Comparison of ENCODE assay signal across 8 mouse cellular contexts in genomic region chr4:129326191-129326590, GRCm38 (mm10).
"Had no signal": no experiment of that assay in that cellular context is flagged by ENCODE, and none has a peak within 500 bp of the region (broad histone marks: within the 10 kb centered on the region; RNA-seq: fewer than 3 reads in every experiment).

No protein-coding gene starts in this region.

- H3K4me3 ChIP-seq: intestine, embryonic 15.5 days; limb, embryonic 13.5 days; liver, embryonic 13.5 days; midbrain, embryonic 12.5 days had no signal

- DNase-seq: left cerebral cortex, postnatal 4 days; liver, embryonic 13.5 days; lung, adult 18-20 months; right cerebral cortex, postnatal 14 days; thymus, postnatal 36 days had no signal

- H3K9ac ChIP-seq: intestine, embryonic 15.5 days; limb, embryonic 13.5 days; liver, embryonic 13.5 days; midbrain, embryonic 12.5 days had no signal

- H3K9me3 ChIP-seq: intestine, embryonic 15.5 days; limb, embryonic 13.5 days; liver, embryonic 13.5 days; midbrain, embryonic 12.5 days had no signal

- H3K27ac ChIP-seq: intestine, embryonic 15.5 days; limb, embryonic 13.5 days; liver, embryonic 13.5 days; midbrain, embryonic 12.5 days had no signal

- H3K4me2 ChIP-seq: intestine, embryonic 15.5 days; limb, embryonic 13.5 days; liver, embryonic 13.5 days; midbrain, embryonic 12.5 days had no signal

- H3K27me3 ChIP-seq: intestine, embryonic 15.5 days; limb, embryonic 13.5 days; liver, embryonic 13.5 days; midbrain, embryonic 12.5 days had no signal
